Mouse (Mus musculus): ENCODE results near the gene Krtap4-8. TPM values are rescaled to one million over a fixed set of nuclear protein-coding genes. Genes with fewer than 3 reads are reported as not detected.

Krtap4-8 gene
- polyA plus RNA-seq, 1 experiment from 2014 or later: not detected

Other genes starting within 250 kb of the Krtap4-8 start
- gene Krt40, start 237.5 kb downstream of the Krtap4-8 start, polyA plus RNA-seq (2018): not detected in 3 replicates
- not detected in 3 replicates for gene Krtap3-3, start 229.8 kb downstream of the Krtap4-8 start, polyA plus RNA-seq (2018)
- not detected in 3 replicates for gene Krtap3-2, start 223.9 kb downstream of the Krtap4-8 start, polyA plus RNA-seq (2018)
- gene Gm11939, start 221.2 kb downstream of the Krtap4-8 start, polyA plus RNA-seq (2018): not detected in 3 replicates
- not detected in 3 replicates for gene Krtap3-1, start 214.1 kb downstream of the Krtap4-8 start, polyA plus RNA-seq (2018)
- not detected in 3 replicates for gene Krtap1-5, start 199.7 kb downstream of the Krtap4-8 start, polyA plus RNA-seq (2018)
- not detected in 3 replicates for gene Krtap1-4, start 197.1 kb downstream of the Krtap4-8 start, polyA plus RNA-seq (2018)
- gene Krtap1-3, start 189.4 kb downstream of the Krtap4-8 start, polyA plus RNA-seq (2018): not detected in 3 replicates
- gene Krtap9-3, start 182.6 kb downstream of the Krtap4-8 start, polyA plus RNA-seq (2018): not detected in 3 replicates
- gene Gm11938, start 177.4 kb downstream of the Krtap4-8 start, polyA plus RNA-seq (2018): not detected in 3 replicates
- not detected in 3 replicates for gene Gm11937, start 170.5 kb downstream of the Krtap4-8 start, polyA plus RNA-seq (2018)
- gene Krtap2-4, start 165.9 kb downstream of the Krtap4-8 start, polyA plus RNA-seq (2018): not detected in 3 replicates
- not detected in 3 replicates for gene Gm11562, start 160.3 kb downstream of the Krtap4-8 start, polyA plus RNA-seq (2018)
- gene Krtap4-1, start 152.5 kb downstream of the Krtap4-8 start, polyA plus RNA-seq (2018): not detected in 3 replicates
- gene Krtap4-2, start 145.6 kb downstream of the Krtap4-8 start, polyA plus RNA-seq (2018): not detected in 3 replicates
- gene Krtap4-7, start 136.6 kb downstream of the Krtap4-8 start, polyA plus RNA-seq (2018): not detected in 3 replicates
- not detected in 3 replicates for gene Gm11555, start 130.5 kb downstream of the Krtap4-8 start, polyA plus RNA-seq (2018)
- gene Gm11563, start 121.7 kb downstream of the Krtap4-8 start, polyA plus RNA-seq (2018): not detected in 3 replicates
- gene Krtap4-6, start 114.7 kb downstream of the Krtap4-8 start, polyA plus RNA-seq (2018): not detected in 3 replicates
- gene Gm14190, start 90.0 kb downstream of the Krtap4-8 start, polyA plus RNA-seq (2018): not detected in 3 replicates
- gene Gm14180, start 46.4 kb downstream of the Krtap4-8 start, polyA plus RNA-seq (2018): not detected in 3 replicates
- not detected in 3 replicates for gene Gm11595, start 7.8 kb downstream of the Krtap4-8 start, polyA plus RNA-seq (2018)
- gene Krtap4-9, start 4.5 kb upstream of the Krtap4-8 start, polyA plus RNA-seq (2018): not detected in 3 replicates
- gene Gm11596, start 12.8 kb upstream of the Krtap4-8 start, polyA plus RNA-seq (2018): not detected in 3 replicates
- not detected in 3 replicates for gene Gm11569, start 18.2 kb upstream of the Krtap4-8 start, polyA plus RNA-seq (2018)
- not detected in 3 replicates for gene Gm11554, start 23.7 kb upstream of the Krtap4-8 start, polyA plus RNA-seq (2018)
- not detected in 3 replicates for gene Krtap4-13, start 29.2 kb upstream of the Krtap4-8 start, polyA plus RNA-seq (2018)
- not detected in 3 replicates for gene Gm11564, start 35.0 kb upstream of the Krtap4-8 start, polyA plus RNA-seq (2018)
- not detected in 3 replicates for gene 2300003K06Rik, start 57.4 kb upstream of the Krtap4-8 start, polyA plus RNA-seq (2018)
- not detected in 3 replicates for gene Krtap4-16, start 70.9 kb upstream of the Krtap4-8 start, polyA plus RNA-seq (2018)
- not detected in 3 replicates for gene Gm11568, start 77.2 kb upstream of the Krtap4-8 start, polyA plus RNA-seq (2018)
- not detected in 3 replicates for gene Gm11559, start 83.8 kb upstream of the Krtap4-8 start, polyA plus RNA-seq (2018)
- gene Krtap9-1, start 92.7 kb upstream of the Krtap4-8 start, polyA plus RNA-seq (2018): not detected in 3 replicates
- gene Gm11567, start 98.5 kb upstream of the Krtap4-8 start, polyA plus RNA-seq (2018): not detected in 3 replicates
- gene Krtap31-1, start 127.2 kb upstream of the Krtap4-8 start, polyA plus RNA-seq (2018): not detected in 3 replicates
- not detected in 3 replicates for gene Gm11565, start 134.0 kb upstream of the Krtap4-8 start, polyA plus RNA-seq (2018)
- gene Krtap31-2, start 155.6 kb upstream of the Krtap4-8 start, polyA plus RNA-seq (2018): not detected in 3 replicates
- not detected in 3 replicates for gene Krtap9-5, start 167.8 kb upstream of the Krtap4-8 start, polyA plus RNA-seq (2018)
- gene Krtap29-1, start 198.3 kb upstream of the Krtap4-8 start, polyA plus RNA-seq (2018): not detected in 3 replicates
- gene Krtap16-1, start 205.9 kb upstream of the Krtap4-8 start, polyA plus RNA-seq (2018): not detected in 3 replicates
- gene Krtap17-1, start 213.3 kb upstream of the Krtap4-8 start, polyA plus RNA-seq (2018): not detected in 3 replicates
- gene Krt33a, start 235.5 kb upstream of the Krtap4-8 start, polyA plus RNA-seq (2018): not detected in 3 replicates
- not detected in 3 replicates for gene Krt33b, start 249.2 kb upstream of the Krtap4-8 start, polyA plus RNA-seq (2018)

Measured in macrophage (primary cell).